Mouse (Mus musculus): ENCODE results near the gene Siah2.
A peak's percentile ranks its signal among the peaks of the same experiment; 100 is the strongest.

The Siah2 gene

GRCm38 (mm10) chr3:58660636-58661035, 31.6 kb downstream of the Siah2 start:
- no peak for DNase-seq (ENCODE audit: low spot score in 2 of 2)

- DNase-seq (ENCODE audit: low spot score in 2 of 2) = no peak
Measured at GRCm38 (mm10) chr3:58657356-58657755, 34.8 kb downstream of the Siah2 start.

GRCm38 (mm10) chr3:58655362-58656130, 36.7 kb downstream of the Siah2 start:
- DNase-seq (ENCODE audit: low spot score in 2 of 2) = peak in 1 of 2 experiments; percentile 75

DNA sequence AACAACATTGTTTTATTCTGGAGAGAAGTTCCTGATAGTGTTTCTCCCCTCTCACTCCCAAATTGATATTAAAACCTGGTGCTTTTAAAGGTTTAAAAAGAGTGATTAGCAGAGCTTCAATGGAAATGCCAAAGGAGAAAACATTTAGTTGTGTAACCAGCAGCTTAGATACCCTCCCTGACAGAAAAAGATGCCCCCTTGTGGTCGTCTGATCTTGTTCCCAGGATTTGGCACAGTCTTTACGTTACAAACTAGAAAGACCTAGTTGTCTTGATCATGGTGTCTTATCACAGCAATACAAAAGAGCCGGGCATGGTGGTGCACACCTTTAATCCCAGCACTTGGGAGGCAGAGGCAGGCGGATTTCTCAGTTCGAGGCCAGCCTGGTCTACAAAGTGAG, 38.3 kb downstream of the Siah2 start:
- no peak for DNase-seq (ENCODE audit: low spot score in 2 of 2)

GRCm38 (mm10) chr3:58650328-58650727, 41.9 kb downstream of the Siah2 start:
- no peak for DNase-seq (ENCODE audit: low spot score in 2 of 2)

- no peak for DNase-seq (ENCODE audit: low spot score in 2 of 2)
Measured at GRCm38 (mm10) chr3:58647179-58647578, 45.0 kb downstream of the Siah2 start.

- DNase-seq (ENCODE audit: low spot score in 2 of 2) = no peak
Measured at GRCm38 (mm10) chr3:58646180-58646579, 46.0 kb downstream of the Siah2 start.

- DNase-seq (ENCODE audit: low spot score in 2 of 2) = peak in 1 of 2 experiments; percentile 10
Measured at GRCm38 (mm10) chr3:58636406-58637295, 55.5 kb downstream of the Siah2 start, which contains the start of gene Erich6. Gene Erich6, minus strand, starts transcription at chr3:58637207.

DNA sequence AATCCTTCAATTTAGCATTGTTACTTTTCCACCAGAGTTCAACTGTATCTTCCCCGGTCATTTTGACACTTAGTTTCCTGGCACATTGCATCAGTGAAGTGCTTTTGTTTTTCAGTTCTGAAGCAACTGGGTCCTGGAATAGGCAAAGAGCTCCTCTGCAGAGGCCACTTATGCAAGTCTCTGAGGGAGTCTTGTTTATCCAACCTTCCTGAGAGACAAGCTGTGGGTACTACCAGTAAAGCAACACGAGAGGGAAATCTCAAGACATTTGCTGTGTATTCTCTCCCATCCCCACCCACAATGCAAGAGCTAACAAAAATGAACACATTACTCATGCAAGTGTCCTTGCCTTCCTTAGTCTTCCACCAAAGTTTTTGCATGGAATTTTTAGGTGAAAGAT, 60.5 kb downstream of the Siah2 start:
- DNase-seq (ENCODE audit: low spot score in 2 of 2) = peak in 1 of 2 experiments; percentile 9

DNA sequence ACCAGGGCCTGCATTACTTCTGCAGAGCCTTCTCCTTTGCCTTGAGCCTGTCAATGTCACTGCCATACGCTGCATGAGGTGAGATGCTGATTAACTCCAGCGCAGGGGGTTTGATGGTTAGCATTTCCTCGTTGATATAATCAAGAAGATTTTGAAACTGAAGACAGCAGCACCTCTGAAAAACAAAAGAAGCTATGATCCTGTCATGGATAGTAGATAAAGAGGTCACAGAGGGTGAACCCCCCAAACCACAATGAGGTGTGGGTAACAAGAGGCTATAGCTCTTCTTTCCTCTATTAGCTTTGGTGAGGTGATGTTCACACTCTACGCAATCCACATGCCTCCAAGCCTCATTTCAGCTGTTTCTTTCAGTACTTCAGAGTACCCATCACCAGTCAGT, 67.2 kb downstream of the Siah2 start:
- no peak for DNase-seq (ENCODE audit: low spot score in 2 of 2)

All from left cerebral cortex, adult 9 months (tissue).